Mouse (Mus musculus) megakaryocyte, embryonic 14.5 days (primary cell): ENCODE results near the gene Slc5a9.

Source experiments
- FLI1 ChIP-seq: IDR thresholded peaks from 2 replicates; pipeline ENCODE4 v1.6.1; 2012; ENCODE audit warnings: low read length, inconsistent platforms, mixed read lengths
- GATA1 ChIP-seq: IDR thresholded peaks from 3 replicates; pipeline ENCODE4 v1.6.1; 2012; ENCODE audit warnings: mixed read lengths, low read length, inconsistent platforms, borderline replicate concordance

DNA sequence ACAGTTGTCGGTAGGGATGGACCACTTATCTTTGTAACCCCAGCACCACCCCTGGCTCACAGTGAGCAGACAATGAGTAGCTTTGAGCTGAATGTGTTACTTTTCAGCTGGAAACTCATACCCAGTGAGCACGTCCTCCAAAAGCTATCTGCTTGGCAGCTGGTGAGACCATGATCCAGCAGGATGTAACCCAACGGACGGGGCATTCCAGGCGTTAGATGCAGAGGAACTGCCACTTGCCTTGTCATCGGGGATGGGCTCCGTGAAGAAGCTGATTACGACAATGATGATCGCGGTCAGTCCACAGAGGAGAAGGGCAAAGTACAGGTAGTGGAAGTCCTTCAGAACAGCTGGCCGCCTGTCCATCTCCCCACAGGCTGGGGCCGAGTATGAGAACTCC, 19.2 kb downstream of the Slc5a9 start:
- TF ChIP-seq GATA1 (no peak), FLI1 (no peak)
